Mouse (Mus musculus): ENCODE measurements at regions not wholly inside any gene's neighbourhood (a gene's known extent, or its start where the extent isn't known, plus 50 kb on each side); places are given as distances from the start of the nearest gene placed in this dataset.

DNA sequence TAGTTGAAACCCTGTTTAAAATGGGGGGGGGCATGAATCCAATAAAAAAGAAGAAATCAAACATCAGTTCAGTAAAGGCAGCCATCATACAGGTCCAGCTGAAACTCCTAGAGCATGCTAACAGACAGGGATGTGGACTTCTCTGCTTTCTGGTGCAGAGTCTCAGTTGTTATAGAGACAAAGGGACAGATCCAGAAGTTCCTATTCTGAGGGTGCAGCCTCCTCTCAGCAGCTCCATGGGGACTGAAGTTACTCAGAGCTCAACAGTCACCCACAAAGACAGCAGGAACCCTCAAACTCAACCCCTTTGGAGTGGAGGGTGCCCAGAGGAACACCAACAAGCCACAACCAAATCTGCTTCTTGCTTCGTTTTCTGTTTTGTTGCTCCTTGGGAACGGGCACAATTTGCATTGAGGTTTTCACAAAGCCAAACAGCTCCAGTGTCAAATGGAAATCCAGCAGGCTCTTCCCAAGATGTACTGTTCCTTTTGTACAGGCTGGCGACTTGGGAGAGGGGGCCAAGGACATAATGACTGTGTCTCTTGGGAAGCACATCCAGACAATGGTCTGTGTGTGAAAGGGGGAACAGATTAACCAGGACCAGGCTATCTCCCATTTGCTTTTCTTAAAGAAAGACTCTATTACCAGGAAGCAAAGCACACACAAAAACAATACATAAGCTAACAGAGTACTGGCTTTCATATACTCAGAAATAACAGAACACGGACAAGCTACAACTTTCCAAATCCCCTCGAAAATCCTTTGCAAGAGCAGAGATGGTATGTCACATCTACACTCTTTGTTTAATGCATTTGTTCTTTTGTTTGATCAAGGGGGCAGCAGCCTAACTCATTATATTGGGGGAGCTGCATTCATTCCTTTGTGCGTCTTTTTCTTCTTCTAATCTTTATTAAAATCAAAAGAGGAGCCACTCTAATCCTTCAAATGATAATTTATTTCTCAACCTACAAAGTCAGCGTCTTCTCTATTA is 332.6 kb upstream of the Zfp462 start:
- DNase-seq (no peak), ATAC-seq (ENCODE audit: low read depth) (no peak)
- H3K4me2 ChIP-seq, result no peak overlapping the region
- H3K9me3 ChIP-seq (replicated peaks), result no peaks in the 10 kb centered on the region
- H3K4me3 ChIP-seq (replicated peaks), result no peak overlapping the region
- H3K27ac ChIP-seq, result no peak overlapping the region
- WGBS (ENCODE audit: insufficient replicate concordance), result 57% methylated on average over 7 of the region's 7 CpGs
- H3K27me3 ChIP-seq, result no peaks in the 10 kb centered on the region
- H3K36me3 ChIP-seq, result no peaks in the 10 kb centered on the region
- no peaks in the 10 kb centered on the region for H3K4me1 ChIP-seq (replicated peaks)
- no peak overlapping the region for H3K9ac ChIP-seq

DNA sequence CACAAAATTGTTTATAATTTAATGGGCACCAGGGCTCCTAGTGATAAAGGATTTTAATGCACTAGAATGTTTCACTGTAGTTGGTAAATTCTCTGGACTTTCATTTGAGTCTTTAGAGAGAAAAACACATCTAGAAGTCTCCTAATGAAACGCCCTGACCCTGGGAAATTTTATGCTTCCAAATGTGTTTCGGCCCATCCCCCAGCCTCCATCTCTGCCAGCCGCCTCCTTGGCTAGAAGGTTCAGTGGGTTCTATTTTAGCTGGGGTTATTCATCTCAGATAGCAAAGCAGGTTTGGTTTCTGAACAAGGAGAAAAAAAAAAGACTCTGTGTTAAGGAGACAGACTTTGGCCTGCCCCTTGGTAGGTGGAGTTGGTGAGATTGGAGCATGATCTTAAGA is 331.8 kb upstream of the Zfp462 start:
- no peak for ATAC-seq (ENCODE audit: low read depth)
- 60% methylated on average over 3 of the region's 3 CpGs for WGBS (ENCODE audit: insufficient replicate concordance)
- no peak for DNase-seq

DNA sequence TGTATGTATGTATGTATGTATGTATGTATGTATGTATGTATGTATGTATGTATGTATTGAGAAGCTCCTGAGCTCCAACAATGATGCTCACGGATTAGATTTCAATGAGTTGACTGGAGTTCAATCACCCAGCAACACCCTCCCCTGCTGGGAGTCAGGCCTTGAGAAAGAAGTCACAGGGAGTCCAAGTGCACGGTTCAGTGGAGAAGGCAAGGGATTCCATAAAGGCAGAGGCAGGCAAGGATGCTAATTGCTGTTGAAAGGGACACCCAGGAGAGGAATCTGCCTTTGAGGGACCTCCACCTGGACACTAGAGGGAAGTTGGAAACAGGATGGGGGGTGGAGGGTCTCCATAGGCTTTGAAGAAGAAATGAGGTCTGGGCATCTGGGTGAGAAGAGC is 331.2 kb upstream of the Zfp462 start:
- 50% methylated on average over 2 of the region's 2 CpGs for WGBS (ENCODE audit: insufficient replicate concordance)
- no peak overlapping the region for H3K4me3 ChIP-seq (replicated peaks)
- ATAC-seq (ENCODE audit: low read depth) (no peak), DNase-seq (no peak)
- H3K4me2 ChIP-seq, result no peak overlapping the region
- no peak overlapping the region for H3K9ac ChIP-seq
- no peak overlapping the region for H3K27ac ChIP-seq
- H3K4me1 ChIP-seq (replicated peaks), result no peaks in the 10 kb centered on the region
- no peaks in the 10 kb centered on the region for H3K36me3 ChIP-seq
- H3K27me3 ChIP-seq, result no peaks in the 10 kb centered on the region
- H3K9me3 ChIP-seq (replicated peaks), result no peaks in the 10 kb centered on the region

More for the DNA sequence above, 331.8 kb upstream of the Zfp462 start:
- no peak overlapping the region for H3K4me3 ChIP-seq (replicated peaks)
- no peaks in the 10 kb centered on the region for H3K9me3 ChIP-seq (replicated peaks)
- no peak overlapping the region for H3K27ac ChIP-seq
- H3K27me3 ChIP-seq, result no peaks in the 10 kb centered on the region
- no peaks in the 10 kb centered on the region for H3K4me1 ChIP-seq (replicated peaks)
- no peak overlapping the region for H3K9ac ChIP-seq
- no peaks in the 10 kb centered on the region for H3K36me3 ChIP-seq
- H3K4me2 ChIP-seq, result no peak overlapping the region

DNA sequence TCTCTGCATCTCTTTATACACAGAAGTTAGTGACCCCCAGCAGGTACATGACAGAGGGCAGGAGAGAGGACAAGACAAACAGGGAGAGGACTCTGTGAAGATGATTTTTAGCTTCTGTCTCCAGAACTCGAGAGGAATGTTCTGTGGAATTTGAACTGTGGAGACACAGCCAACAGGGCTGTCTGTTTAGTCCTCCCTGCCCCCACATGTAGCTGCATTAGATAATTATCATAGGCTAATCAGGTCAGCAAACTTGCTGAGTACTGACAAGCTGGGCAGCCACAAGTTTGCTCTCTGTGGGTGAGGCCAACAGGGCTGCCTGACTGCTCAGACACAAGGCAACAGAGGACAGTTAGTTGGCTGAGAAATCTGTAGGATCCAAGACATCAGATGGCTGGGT is 329.0 kb upstream of the Zfp462 start:
- DNase-seq (no peak), ATAC-seq (ENCODE audit: low read depth) (no peak)
- H3K27me3 ChIP-seq, result no peaks in the 10 kb centered on the region
- no peak overlapping the region for H3K4me2 ChIP-seq
- H3K4me1 ChIP-seq (replicated peaks), result no peaks in the 10 kb centered on the region
- no peak overlapping the region for H3K4me3 ChIP-seq (replicated peaks)
- no peaks in the 10 kb centered on the region for H3K36me3 ChIP-seq
- no peaks in the 10 kb centered on the region for H3K9me3 ChIP-seq (replicated peaks)
- no peak overlapping the region for H3K9ac ChIP-seq
- H3K27ac ChIP-seq, result no peak overlapping the region
- 13% methylated on average over 1 of the region's 1 CpGs for WGBS (ENCODE audit: insufficient replicate concordance)

DNA sequence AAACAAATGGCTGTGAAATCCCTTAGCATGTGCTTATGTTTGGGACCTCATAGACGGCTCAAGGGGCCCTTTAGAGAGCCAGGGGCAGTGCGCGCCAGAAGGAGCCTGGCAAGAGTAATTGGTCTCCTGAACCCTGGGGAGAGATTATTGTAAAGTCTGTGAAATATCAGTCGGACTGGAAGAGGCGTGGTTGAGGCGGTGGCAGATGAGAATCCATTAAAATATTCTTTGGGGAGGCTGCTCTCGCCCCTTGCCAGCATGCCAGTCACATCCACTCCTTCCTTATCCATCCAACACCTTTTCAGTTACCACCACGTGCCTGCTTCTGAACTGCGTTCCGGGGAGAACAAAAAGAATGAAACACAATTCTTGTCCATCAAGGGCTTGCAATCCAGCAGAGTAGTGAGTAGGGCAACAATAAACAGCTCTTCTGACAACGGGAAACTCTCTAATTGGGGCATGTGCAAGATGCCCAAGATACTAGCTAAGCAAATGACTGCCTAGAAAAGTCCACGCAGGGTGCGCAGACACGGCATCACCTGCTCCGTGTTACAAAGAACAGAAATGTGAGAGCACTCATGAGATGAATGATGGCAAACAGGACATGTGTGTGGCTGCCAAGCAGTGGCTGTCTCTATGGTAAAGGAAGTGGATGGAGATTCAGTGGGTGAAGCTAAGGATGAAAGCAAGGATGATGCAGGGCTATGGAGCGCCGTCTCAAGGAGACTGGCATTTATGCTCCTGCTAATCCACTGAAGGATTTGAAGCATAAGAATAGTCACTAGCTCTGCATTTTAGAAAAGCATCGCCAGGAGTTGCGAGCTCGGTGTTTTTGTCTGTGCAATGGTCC is 320.6 kb upstream of the Zfp462 start:
- Histone ChIP-seq H3K4me1 (replicated peaks) (no peaks in the 10 kb centered on the region), H3K27me3 (no peaks in the 10 kb centered on the region), H3K4me3 (replicated peaks) (no peak overlapping the region), H3K27ac (no peak overlapping the region), H3K9me3 (replicated peaks) (no peaks in the 10 kb centered on the region), H3K36me3 (no peaks in the 10 kb centered on the region), H3K4me2 (no peak overlapping the region), H3K9ac (no peak overlapping the region)
- no peak for DNase-seq
- 76% methylated on average over 20 of the region's 20 CpGs for WGBS (ENCODE audit: insufficient replicate concordance)
- no peak for ATAC-seq (ENCODE audit: low read depth)

DNA sequence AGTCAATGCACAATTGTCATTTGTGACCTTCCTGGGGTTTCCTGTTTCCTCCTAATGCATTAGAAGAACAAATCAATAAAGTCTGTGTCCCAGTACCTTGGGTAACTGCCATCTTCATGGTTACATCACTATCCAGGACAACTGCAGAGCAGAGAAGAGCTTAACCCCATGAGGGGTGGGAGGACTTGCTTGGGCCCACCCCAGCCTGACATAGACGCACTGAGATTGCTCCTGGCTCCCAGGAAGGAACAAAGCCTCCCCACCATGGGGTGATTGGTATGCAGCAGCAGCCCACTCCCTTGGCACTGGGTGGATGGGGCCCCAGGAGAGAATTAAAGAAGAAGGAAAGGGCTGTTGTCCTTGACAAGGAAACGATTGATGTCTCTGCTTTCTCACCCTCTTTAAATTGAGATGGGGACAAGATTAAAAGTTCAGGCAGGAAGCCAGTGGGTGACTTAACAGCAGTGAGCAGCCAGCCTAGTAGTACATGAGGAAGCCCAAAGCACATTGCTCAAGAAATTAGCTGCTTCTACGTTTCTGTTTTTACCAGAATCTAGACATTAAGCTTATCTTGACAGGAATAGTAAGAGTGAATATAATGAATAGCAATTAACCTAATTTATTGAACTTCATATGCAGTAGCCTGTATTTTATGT is 307.7 kb upstream of the Zfp462 start:
- no peaks in the 10 kb centered on the region for H3K27me3 ChIP-seq
- no peak overlapping the region for H3K9ac ChIP-seq
- ATAC-seq (ENCODE audit: low read depth) (no peak), DNase-seq (no peak)
- whole genome bisulfite sequencing (ENCODE audit: insufficient replicate concordance), result 19% methylated on average over 3 of the region's 3 CpGs
- no peak overlapping the region for H3K4me3 ChIP-seq (replicated peaks)
- H3K4me2 ChIP-seq, result no peak overlapping the region
- H3K9me3 ChIP-seq (replicated peaks), result no peaks in the 10 kb centered on the region
- H3K27ac ChIP-seq, result no peak overlapping the region
- no peaks in the 10 kb centered on the region for H3K36me3 ChIP-seq
- no peaks in the 10 kb centered on the region for H3K4me1 ChIP-seq (replicated peaks)

DNA sequence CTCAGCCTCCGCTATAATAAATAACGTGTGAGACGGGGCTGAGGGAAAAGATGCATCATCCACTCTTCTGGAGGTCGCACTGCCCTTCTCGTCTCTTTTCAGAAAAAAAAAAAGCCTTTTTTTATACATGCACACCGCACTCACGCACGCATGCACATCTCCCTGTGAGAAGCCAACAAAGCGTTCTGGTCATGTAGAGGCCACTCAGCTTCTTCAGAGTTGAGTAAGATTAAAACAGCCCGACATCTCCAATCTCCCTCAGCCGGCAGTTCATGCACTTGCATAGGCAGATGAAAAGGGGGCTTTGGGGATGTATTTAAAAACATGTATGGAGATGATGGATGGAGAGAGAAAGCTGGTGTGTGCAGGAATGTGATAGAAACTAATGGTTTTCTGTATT is 298.8 kb upstream of the Zfp462 start:
- Histone ChIP-seq H3K27me3 (no peaks in the 10 kb centered on the region), H3K27ac (no peak overlapping the region), H3K36me3 (no peaks in the 10 kb centered on the region), H3K9me3 (replicated peaks) (no peaks in the 10 kb centered on the region), H3K9ac (no peak overlapping the region), H3K4me2 (no peak overlapping the region), H3K4me3 (replicated peaks) (no peak overlapping the region), H3K4me1 (replicated peaks) (no peaks in the 10 kb centered on the region)
- 74% methylated on average over 11 of the region's 11 CpGs for WGBS (ENCODE audit: insufficient replicate concordance)
- ATAC-seq (ENCODE audit: low read depth) (no peak), DNase-seq (no peak)

DNA sequence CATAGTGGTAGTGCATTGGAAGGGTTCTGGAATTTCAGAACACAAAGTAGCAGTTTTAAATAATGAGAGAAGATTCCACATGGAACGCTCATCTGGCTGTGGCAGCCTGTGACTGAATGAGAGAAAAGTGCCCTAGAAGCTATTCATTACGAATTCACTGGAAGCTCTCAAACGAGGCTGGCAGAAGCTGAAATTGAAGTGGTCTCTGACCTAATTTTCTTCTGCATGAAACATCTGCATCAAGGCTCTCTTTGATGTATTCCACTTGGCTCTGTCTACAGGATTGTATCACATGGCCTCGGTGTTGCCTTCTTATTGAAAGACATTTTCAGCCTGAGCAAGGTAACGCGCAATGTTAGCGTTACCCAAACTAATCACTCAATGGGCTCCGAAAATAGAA is 298.4 kb upstream of the Zfp462 start:
- 70% methylated on average over 8 of the region's 8 CpGs for WGBS (ENCODE audit: insufficient replicate concordance)
- Histone ChIP-seq H3K9me3 (replicated peaks) (no peaks in the 10 kb centered on the region), H3K27ac (no peak overlapping the region), H3K4me3 (replicated peaks) (no peak overlapping the region), H3K36me3 (no peaks in the 10 kb centered on the region), H3K4me1 (replicated peaks) (no peaks in the 10 kb centered on the region), H3K9ac (no peak overlapping the region), H3K27me3 (no peaks in the 10 kb centered on the region), H3K4me2 (no peak overlapping the region)
- ATAC-seq (ENCODE audit: low read depth) (no peak), DNase-seq (no peak)

DNA sequence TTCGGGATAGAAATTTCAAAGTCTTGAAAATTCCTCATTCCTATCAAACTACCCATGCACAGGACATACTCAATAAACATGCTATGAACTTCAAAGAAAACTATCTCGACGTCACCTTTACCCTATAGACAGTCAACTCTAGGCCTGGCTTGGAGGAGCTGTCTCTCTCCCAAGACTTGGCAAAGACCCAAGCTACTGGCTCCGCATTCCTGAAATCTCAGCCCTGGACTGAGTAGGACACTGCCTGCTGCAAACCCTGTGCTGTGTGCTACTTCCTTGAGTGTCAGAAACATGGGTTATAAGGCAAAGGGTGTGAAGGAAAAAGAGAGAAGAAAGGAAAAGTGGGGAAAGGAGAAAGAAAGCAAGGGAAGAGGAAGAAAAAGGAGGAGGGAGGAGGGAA is 296.6 kb upstream of the Zfp462 start:
- Histone ChIP-seq H3K4me3 (replicated peaks) (no peak overlapping the region), H3K27me3 (no peaks in the 10 kb centered on the region)
- no peak for ATAC-seq (ENCODE audit: low read depth)

DNA sequence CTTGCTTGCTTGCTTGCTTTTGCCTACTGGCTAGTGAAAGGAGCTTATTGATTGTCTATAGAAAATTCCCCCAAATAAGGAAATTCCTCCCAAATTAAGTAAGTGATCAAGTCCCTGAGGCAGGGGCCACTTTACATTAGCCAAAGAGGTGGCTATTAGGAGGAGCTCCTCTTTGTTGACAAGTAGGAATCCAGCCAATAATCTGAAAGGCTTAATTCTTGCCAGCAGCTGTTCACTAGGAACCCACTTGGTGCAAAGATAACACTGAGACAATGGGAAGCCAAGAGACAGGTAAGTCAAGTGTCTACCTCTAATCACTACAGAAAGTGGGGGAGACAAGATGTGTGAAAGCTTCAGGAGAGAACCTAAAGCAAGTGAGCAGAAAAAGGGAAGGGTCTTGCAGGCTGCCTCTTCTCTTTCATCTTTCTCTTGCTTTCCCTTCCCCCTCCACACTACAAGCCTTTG is 293.2 kb upstream of the Zfp462 start:
- no peak overlapping the region for H3K9ac ChIP-seq
- no peak overlapping the region for H3K4me3 ChIP-seq (replicated peaks)
- H3K27me3 ChIP-seq, result no peaks in the 10 kb centered on the region
- DNase-seq (no peak), ATAC-seq (ENCODE audit: low read depth) (no peak)
- no peaks in the 10 kb centered on the region for H3K4me1 ChIP-seq (replicated peaks)
- no peak overlapping the region for H3K27ac ChIP-seq
- no peak overlapping the region for H3K4me2 ChIP-seq
- no peaks in the 10 kb centered on the region for H3K9me3 ChIP-seq (replicated peaks)
- H3K36me3 ChIP-seq, result no peaks in the 10 kb centered on the region

More for the DNA sequence above, 296.6 kb upstream of the Zfp462 start:
- Histone ChIP-seq H3K4me2 (no peak overlapping the region), H3K9me3 (replicated peaks) (no peaks in the 10 kb centered on the region), H3K36me3 (no peaks in the 10 kb centered on the region), H3K27ac (no peak overlapping the region), H3K9ac (no peak overlapping the region), H3K4me1 (replicated peaks) (no peaks in the 10 kb centered on the region)
- 72% methylated on average over 4 of the region's 4 CpGs for WGBS (ENCODE audit: insufficient replicate concordance)
- DNase-seq, result no peak

Data from liver, embryonic 13.5 days (tissue).